Mouse (Mus musculus) olfactory bulb, adult 2 months (tissue): ENCODE results near the gene Htr2a.

Experiments
- CTCF ChIP-seq: fragments of 200-500 bp; IDR thresholded peaks from 2 replicates; pipeline ENCODE4 v1.5.1; 2012; ENCODE audit warnings: low read depth, mild to moderate bottlenecking, low read length, moderate library complexity; ENCODE audit not compliant: insufficient read depth
- POLR2A ChIP-seq: fragments of 200-500 bp; IDR thresholded peaks from 2 replicates; pipeline ENCODE4 v1.6.1; 2012; ENCODE audit warnings: mild to moderate bottlenecking, low read depth, low read length, moderate library complexity; ENCODE audit not compliant: insufficient read depth

DNA sequence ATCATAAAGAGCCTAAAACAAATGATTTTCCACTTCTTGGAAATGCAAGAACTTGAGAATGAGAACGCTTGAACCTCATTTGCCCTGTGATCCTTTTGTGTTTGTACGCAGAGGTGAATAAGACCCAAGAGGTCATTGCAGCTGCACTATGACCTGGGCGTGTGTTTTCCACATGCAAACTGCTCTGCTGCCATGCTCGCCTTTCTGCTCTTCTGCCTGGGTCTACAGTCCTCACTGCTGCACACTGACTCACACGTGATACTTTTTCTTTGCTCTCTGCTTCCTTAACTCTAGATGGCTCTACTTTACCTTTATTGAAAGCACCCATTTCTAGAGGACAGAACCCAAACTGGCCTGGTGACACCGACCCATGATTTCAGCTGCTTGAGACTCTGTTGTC, 9.4 kb downstream of the Htr2a start:
- TF ChIP-seq CTCF (no peak), POLR2A (no peak)
